Mouse (Mus musculus) testis, adult 2 months (tissue): ENCODE measurements at regions not wholly inside any gene's neighbourhood (a gene's known extent, or its start where the extent isn't known, plus 50 kb on each side); places are given as distances from the start of the nearest gene placed in this dataset.

Source experiments
- H3K27ac ChIP-seq: fragments of 200-500 bp; 2 replicates; pipeline ENCODE4 v1.5.1; 2012; ENCODE audit warnings: low read depth, low read length; ENCODE audit not compliant: control insufficient read depth, insufficient read depth
- H3K27me3 ChIP-seq: fragments of 200-500 bp; 2 replicates; pipeline ENCODE4 v1.6.1; 2012; ENCODE audit warnings: mild to moderate bottlenecking, low read length, moderate library complexity; ENCODE audit not compliant: control insufficient read depth, insufficient read depth
- H3K36me3 ChIP-seq: fragments of 200-500 bp; 2 replicates; pipeline ENCODE4 v1.6.1; 2012; ENCODE audit warnings: mild to moderate bottlenecking, low read length; ENCODE audit not compliant: control insufficient read depth, insufficient read depth
- H3K4me1 ChIP-seq: fragments of 200-500 bp; 2 replicates; pipeline ENCODE4 v1.6.1; 2012; ENCODE audit warnings: low read length; ENCODE audit not compliant: control insufficient read depth, insufficient read depth
- H3K4me3 ChIP-seq: fragments of 200-500 bp; 2 replicates; pipeline ENCODE4 v1.5.1; 2012; ENCODE audit warnings: low read depth, mild to moderate bottlenecking, low read length, moderate library complexity, mixed read lengths; ENCODE audit not compliant: control insufficient read depth
- CTCF ChIP-seq: fragments of 200-500 bp; IDR thresholded peaks from 2 replicates; pipeline ENCODE4 v1.5.1; 2012; ENCODE audit warnings: low read depth, mild to moderate bottlenecking, inconsistent platforms, low read length, moderate library complexity; ENCODE audit not compliant: control insufficient read depth, insufficient read depth, insufficient replicate concordance
- POLR2A ChIP-seq: fragments of 200-500 bp; IDR thresholded peaks from 2 replicates; pipeline ENCODE4 v1.6.1; 2012; ENCODE audit warnings: low read depth, mild to moderate bottlenecking, inconsistent platforms, low read length, moderate library complexity; ENCODE audit not compliant: control insufficient read depth

GRCm38 (mm10) chr19:15342229-15342628, 604.9 kb downstream of the Psat1 start:
- TF ChIP-seq POLR2A (no peak), CTCF (no peak)
- H3K36me3 ChIP-seq, result no peaks in the 10 kb centered on the region
- peaks cover 2% of the 10 kb centered on the region; the same call in 1 of the 2 replicates for H3K4me1 ChIP-seq
- no peak overlapping the region for H3K4me3 ChIP-seq
- no peak overlapping the region for H3K27ac ChIP-seq
- no peaks in the 10 kb centered on the region for H3K27me3 ChIP-seq

DNA sequence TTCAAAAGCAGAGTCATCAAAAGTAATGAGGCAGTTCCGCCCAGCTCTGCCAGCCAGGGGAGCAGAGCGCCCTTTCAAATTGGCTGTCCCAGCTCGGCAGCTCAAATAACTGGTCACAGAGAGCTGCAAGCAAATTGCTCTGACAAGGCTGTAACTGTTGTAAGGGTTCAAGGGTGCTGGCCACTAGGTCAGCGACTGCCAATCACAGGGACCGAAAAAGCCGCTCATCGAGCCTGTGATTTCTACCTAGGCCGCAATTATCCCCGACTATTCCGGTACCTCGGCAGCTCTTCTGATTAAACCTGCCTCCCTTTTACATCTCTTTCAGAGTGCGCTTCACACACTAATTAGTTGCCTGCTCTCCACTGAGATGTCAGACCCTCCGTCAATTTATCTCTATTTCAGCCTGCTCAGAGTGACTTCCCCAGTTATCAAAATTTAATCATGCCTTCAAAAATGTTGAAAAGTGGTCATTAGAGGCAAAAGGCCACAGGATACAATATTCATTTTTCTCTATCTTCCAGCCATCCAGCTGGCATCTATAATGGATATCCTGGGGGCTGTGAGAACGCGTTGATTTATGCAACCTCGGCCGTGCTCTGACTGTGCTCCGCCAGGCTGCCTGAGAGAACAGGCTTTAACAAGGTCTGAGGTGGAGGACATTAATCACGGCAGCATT, 606.7 kb downstream of the Psat1 start:
- TF ChIP-seq CTCF, result no peak
- TF ChIP-seq POLR2A, result no peak
- H3K4me3 ChIP-seq, result peak overlapping the region; percentile 30; the same call in 1 of the 2 replicates
- H3K27me3 ChIP-seq, result no peaks in the 10 kb centered on the region
- no peak overlapping the region for H3K27ac ChIP-seq
- no peaks in the 10 kb centered on the region for H3K36me3 ChIP-seq
- H3K4me1 ChIP-seq, result peaks cover 2% of the 10 kb centered on the region; the same call in 1 of the 2 replicates

GRCm38 (mm10) chr19:15339979-15340304, 607.2 kb downstream of the Psat1 start:
- H3K27me3 ChIP-seq, result no peaks in the 10 kb centered on the region
- TF ChIP-seq CTCF, result no peak
- no peak for TF ChIP-seq POLR2A
- H3K4me1 ChIP-seq, result peaks cover 2% of the 10 kb centered on the region; the same call in 1 of the 2 replicates
- H3K4me3 ChIP-seq, result peak overlapping the region; percentile 30; the same call in 1 of the 2 replicates
- no peak overlapping the region for H3K27ac ChIP-seq
- H3K36me3 ChIP-seq, result no peaks in the 10 kb centered on the region

DNA sequence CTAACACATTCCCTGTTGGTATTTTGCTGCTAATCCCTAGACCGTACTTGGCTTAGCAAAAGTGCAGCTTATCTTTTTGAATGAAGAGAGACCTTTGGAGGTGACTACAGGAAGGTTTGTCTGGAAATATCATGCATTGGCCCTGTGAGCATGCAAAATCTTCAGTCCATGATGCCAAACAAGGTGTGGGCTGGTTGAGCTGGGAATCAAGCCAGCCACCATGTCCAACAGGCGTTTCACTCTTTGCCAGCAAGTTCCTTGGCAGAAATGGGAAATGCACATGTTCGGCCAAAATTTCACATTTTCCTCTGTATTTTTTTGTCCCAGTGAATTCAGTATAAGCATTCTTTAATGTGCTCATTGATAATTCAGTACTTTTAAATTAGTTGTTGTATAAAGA, 617.0 kb downstream of the Psat1 start:
- Histone ChIP-seq H3K27me3 (no peaks in the 10 kb centered on the region), H3K36me3 (no peaks in the 10 kb centered on the region), H3K4me1 (no peaks in the 10 kb centered on the region), H3K4me3 (no peak overlapping the region), H3K27ac (no peak overlapping the region)
- TF ChIP-seq CTCF (no peak), POLR2A (no peak)

DNA sequence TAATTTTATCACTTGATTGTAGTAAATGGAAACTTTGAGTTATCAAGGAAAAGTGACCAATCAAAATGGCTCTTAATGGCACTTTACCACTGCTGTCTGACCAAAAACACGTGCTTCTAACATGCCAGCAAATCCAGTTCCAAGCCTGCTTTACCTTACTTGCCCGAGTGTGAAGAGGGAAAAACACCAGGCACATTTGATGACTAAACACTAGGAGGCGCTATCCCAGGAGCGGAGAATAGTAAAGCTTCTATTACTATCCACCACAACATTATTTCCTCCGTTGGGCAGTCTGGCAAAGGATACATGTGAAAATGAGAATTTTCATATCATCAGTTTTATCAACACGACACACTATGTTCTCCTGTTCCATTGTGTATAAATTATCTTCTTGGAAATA, 647.7 kb downstream of the Psat1 start:
- no peaks in the 10 kb centered on the region for H3K4me1 ChIP-seq
- H3K36me3 ChIP-seq, result no peaks in the 10 kb centered on the region
- no peak overlapping the region for H3K27ac ChIP-seq
- no peaks in the 10 kb centered on the region for H3K27me3 ChIP-seq
- no peak for TF ChIP-seq POLR2A
- H3K4me3 ChIP-seq, result no peak overlapping the region

DNA sequence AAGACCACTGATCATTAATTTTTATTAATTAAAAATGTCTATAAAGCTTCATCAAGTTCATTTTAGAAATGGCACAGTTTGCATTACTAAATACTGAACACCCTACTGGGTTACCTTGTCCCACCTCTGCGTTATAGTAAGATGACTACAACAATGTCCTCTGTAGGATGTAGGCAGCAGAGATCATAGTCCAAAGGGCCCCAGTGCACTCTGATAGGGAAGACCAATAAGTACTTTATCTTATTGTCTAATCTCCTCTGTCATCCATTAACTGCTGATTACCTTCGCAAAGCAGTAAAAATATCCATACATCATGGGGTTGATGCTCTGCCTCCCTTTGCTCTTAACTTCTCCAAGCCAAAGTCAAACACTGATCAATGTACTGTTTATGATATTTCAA, 662.1 kb downstream of the Psat1 start:
- no peak overlapping the region for H3K4me3 ChIP-seq
- H3K27me3 ChIP-seq, result no peaks in the 10 kb centered on the region
- H3K4me1 ChIP-seq, result no peaks in the 10 kb centered on the region
- H3K36me3 ChIP-seq, result no peaks in the 10 kb centered on the region
- H3K27ac ChIP-seq, result no peak overlapping the region
- no peak for TF ChIP-seq CTCF
- no peak for TF ChIP-seq POLR2A

DNA sequence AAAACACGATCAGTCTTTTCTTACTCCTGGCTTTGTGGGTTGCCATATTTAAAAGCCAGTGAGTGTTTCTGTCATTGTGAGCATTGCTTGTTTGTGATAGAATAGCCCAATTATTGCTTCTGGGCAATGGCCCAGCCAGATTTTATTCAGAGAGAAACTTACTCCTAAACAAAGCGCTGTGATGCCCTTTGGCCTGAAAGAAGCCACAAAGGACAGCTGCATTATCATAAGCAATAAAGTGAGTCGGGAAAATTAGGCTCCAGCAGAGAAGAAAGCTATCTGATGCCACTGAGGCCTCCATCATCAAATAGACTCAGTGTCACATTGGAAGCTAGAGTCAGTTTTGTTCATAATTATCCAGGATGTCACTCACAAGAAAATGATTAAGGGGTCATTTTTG, 644.9 kb upstream of the Tle4 start:
- H3K36me3 ChIP-seq, result no peaks in the 10 kb centered on the region
- H3K27ac ChIP-seq, result no peak overlapping the region
- no peak overlapping the region for H3K4me3 ChIP-seq
- H3K27me3 ChIP-seq, result no peaks in the 10 kb centered on the region
- no peaks in the 10 kb centered on the region for H3K4me1 ChIP-seq
- TF ChIP-seq CTCF (no peak), POLR2A (no peak)

GRCm38 (mm10) chr19:15230129-15230927, 632.5 kb upstream of the Tle4 start:
- TF ChIP-seq POLR2A (no peak), CTCF (no peak)
- no peaks in the 10 kb centered on the region for H3K27me3 ChIP-seq
- no peaks in the 10 kb centered on the region for H3K36me3 ChIP-seq
- H3K27ac ChIP-seq, result no peak overlapping the region
- H3K4me1 ChIP-seq, result no peaks in the 10 kb centered on the region
- H3K4me3 ChIP-seq, result no peak overlapping the region
